Mouse (Mus musculus) hindbrain, postnatal 0 days (tissue): Measurements from ENCODE around the gene Wfdc15a. TPM values are rescaled to one million over a fixed set of nuclear protein-coding genes. Genes with fewer than 3 reads are reported as not detected.

Experiments
- ATAC-seq: fragments of 200-750 bp; cut with Nextera tagmentation; 2 replicates; pipeline ENCODE4 v1.8.0; 2017; ENCODE audit warnings: mild to moderate bottlenecking, moderate TSS enrichment, moderate library complexity
- DNase-seq: peaks from one replicate; pipeline ENCODE4 v3.0.0-alpha.2; 2015; ENCODE audit warnings: low spot score
- H3K27ac ChIP-seq: fragments of 300-500 bp; sonication (generic); 2 replicates; pipeline ENCODE4 v1.5.1; 2014; ENCODE audit warnings: mild to moderate bottlenecking
- H3K27me3 ChIP-seq: fragments of 300-500 bp; sonication (generic); 2 replicates; pipeline ENCODE4 v1.6.1; 2014; ENCODE audit warnings: low read length, mixed read lengths; ENCODE audit not compliant: insufficient read depth
- H3K36me3 ChIP-seq: fragments of 300-500 bp; sonication (generic); 2 replicates; pipeline ENCODE4 v1.6.1; 2014; ENCODE audit warnings: low read length, mixed read lengths; ENCODE audit not compliant: insufficient read depth
- H3K4me1 ChIP-seq: fragments of 300-500 bp; sonication (generic); 2 replicates; pipeline ENCODE4 v1.6.1; 2014; ENCODE audit warnings: antibody characterized with exemption, low read length, mixed read lengths; ENCODE audit not compliant: insufficient read depth
- H3K4me2 ChIP-seq: fragments of 300-500 bp; sonication (generic); 2 replicates; pipeline ENCODE4 v1.6.1; 2014; ENCODE audit warnings: low read depth, mild to moderate bottlenecking, low read length, moderate library complexity, mixed read lengths
- H3K4me3 ChIP-seq: fragments of 300-500 bp; sonication (generic); 2 replicates; pipeline ENCODE4 v1.5.1; 2014; ENCODE audit warnings: low read length
- H3K9ac ChIP-seq: fragments of 300-500 bp; sonication (generic); replicated peaks from 2 replicates; pipeline ENCODE4 v1.6.1; 2014; ENCODE audit warnings: mild to moderate bottlenecking, low read length, moderate library complexity, mixed read lengths
- H3K9me3 ChIP-seq: fragments of 300-500 bp; sonication (generic); 2 replicates; pipeline ENCODE4 v1.6.1; 2016; ENCODE audit warnings: low read length, mixed read lengths
- CTCF ChIP-seq: IDR thresholded peaks from 2 replicates; pipeline ENCODE4 v1.5.1; 2016; ENCODE audit warnings: antibody characterized with exemption, control low read depth, low read depth
- WGBS: fragments of 180-500 bp; shearing (Covaris S2); extraction: QIAGEN DNeasy Blood & Tissue Kit; methylation state at CpG from one replicate; pipeline ENCODE4 v1.1.7; 2014; 5-methylcytosine and 5-hydroxymethylcytosine counted together
- polyA plus RNA-seq: library from polyadenylated mRNA; unstranded; fragments of >200 nt; fragmentation: Nextera tagmentation; extraction: Ambion mirVana; gene quantifications from 2 replicates; pipeline ENCODE4 v1.2.1, GENCODE M21; 2015
- total RNA-seq: library from RNA; depleted of rRNA; stranded (reverse); fragments of >200 nt; gene quantifications from 2 replicates; pipeline ENCODE4 v1.2.3, GENCODE M21; 2014; rRNA removed

Gene Wfdc15a
- total and polyA plus RNA-seq, 2 experiments from 2014 or later = not detected

DNA sequence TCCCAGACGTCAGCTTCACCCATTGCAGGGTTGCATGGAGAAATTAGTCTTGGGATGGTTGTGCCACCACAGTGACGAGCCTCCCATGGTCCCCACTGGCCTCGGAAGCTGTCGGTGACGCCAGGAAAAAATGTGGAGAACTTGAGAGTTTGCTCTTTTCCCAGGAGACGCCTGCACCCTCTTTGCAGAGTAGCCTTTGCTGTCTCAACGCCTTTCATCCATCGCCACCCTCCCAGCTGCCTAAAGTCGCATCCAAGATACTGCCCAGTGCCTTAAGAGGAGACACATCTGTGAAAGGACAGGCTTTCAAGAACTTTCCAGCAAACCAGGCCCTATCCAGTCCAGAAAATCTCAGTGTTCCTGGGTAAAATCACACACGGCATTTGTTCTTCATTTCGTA is 47.6 kb downstream of the Wfdc15a start:
- no peak for TF ChIP-seq CTCF
- no peak overlapping the region for H3K27ac ChIP-seq
- WGBS = 95% methylated on average over 11 of the region's 11 CpGs
- H3K36me3 ChIP-seq = peaks cover 14% of the 10 kb centered on the region; the same call in 1 of the 2 replicates
- no peak overlapping the region for H3K4me3 ChIP-seq
- ATAC-seq (no peak), DNase-seq (no peak)
- H3K27me3 ChIP-seq = no peaks in the 10 kb centered on the region
- no peak overlapping the region for H3K9ac ChIP-seq
- H3K4me2 ChIP-seq = no peak overlapping the region
- H3K4me1 ChIP-seq = no peaks in the 10 kb centered on the region
- H3K9me3 ChIP-seq = no peaks in the 10 kb centered on the region

DNA sequence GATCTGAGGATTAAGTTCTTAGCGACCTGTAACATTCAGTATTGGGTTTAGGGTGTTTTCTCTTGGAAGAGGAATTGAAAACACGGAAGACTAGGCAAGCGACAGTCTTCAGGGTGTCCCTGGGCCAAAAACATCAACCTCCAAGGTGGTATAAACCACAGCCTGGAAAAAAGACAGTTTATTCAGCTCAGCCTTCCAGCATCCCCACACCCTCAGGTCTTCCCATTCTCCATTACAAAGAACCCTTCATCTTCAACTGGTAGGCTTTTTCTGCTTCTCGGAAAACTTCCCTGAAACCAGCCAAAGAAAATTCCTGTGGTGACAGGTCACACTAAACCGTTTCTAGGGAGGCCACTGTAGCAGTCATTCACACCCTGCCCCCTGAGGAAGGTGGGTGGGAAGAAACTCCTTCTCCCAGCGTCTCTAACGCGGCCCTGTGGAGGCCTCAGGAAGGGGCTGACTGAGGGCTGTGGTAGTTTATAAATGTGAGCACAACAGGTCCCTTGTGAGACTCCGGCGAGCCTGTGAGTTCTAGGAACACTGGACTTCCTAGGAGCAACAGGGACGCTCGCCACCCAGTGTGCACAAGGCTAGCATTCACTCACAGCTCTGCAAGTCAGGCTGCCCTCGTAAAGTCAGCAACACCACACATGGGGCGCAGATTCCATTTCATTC is 49.7 kb downstream of the Wfdc15a start:
- TF ChIP-seq CTCF = peak; percentile 8; the same call in 1 of the 2 replicates
- ATAC-seq (peak; percentile 74; the same call in 1 of the 2 replicates), DNase-seq (peak; percentile 33)
- Histone ChIP-seq H3K9me3 (no peaks in the 10 kb centered on the region), H3K4me1 (no peaks in the 10 kb centered on the region), H3K9ac (no peak overlapping the region), H3K27ac (peak overlapping the region; percentile 54; the same call in 1 of the 2 replicates), H3K4me2 (no peak overlapping the region), H3K4me3 (no peak overlapping the region), H3K27me3 (no peaks in the 10 kb centered on the region), H3K36me3 (peaks cover 14% of the 10 kb centered on the region; the same call in 1 of the 2 replicates)
- WGBS = 40% methylated on average over 14 of the region's 14 CpGs

Other genes starting within 250 kb of the Wfdc15a start
- gene Ywhab, start 205.2 kb downstream of the Wfdc15a start, total RNA-seq = 131 and 134 TPM in 2 replicates
- gene Ywhab, start 205.2 kb downstream of the Wfdc15a start, polyA plus RNA-seq = 583 and 590 TPM in 2 replicates
- 1.3 TPM in 1 of 2 replicates, not detected in the other for gene Pabpc1l, start 174.7 kb downstream of the Wfdc15a start, total RNA-seq
- 2.0 and 2.2 TPM in 2 replicates for gene Pabpc1l, start 174.7 kb downstream of the Wfdc15a start, polyA plus RNA-seq
- gene Stk4, start 129.8 kb downstream of the Wfdc15a start, total RNA-seq = 19.7 and 23.9 TPM in 2 replicates
- gene Stk4, start 129.8 kb downstream of the Wfdc15a start, polyA plus RNA-seq = 13.1 and 13.2 TPM in 2 replicates
- 38.9 and 45.8 TPM in 2 replicates for gene Tomm34, start 129.0 kb downstream of the Wfdc15a start, total RNA-seq
- gene Tomm34, start 129.0 kb downstream of the Wfdc15a start, polyA plus RNA-seq = 45.8 and 46.5 TPM in 2 replicates
- 12.7 and 15.8 TPM in 2 replicates for gene Kcns1, start 29.0 kb downstream of the Wfdc15a start, total RNA-seq
- 3.0 and 3.3 TPM in 2 replicates for gene Kcns1, start 29.0 kb downstream of the Wfdc15a start, polyA plus RNA-seq
- gene Wfdc5, start 17.4 kb downstream of the Wfdc15a start, total RNA-seq = not detected in 2 replicates
- not detected in 2 replicates for gene Wfdc5, start 17.4 kb downstream of the Wfdc15a start, polyA plus RNA-seq
- gene Wfdc12, start 9.5 kb downstream of the Wfdc15a start, total RNA-seq = not detected in 2 replicates
- gene Wfdc12, start 9.5 kb downstream of the Wfdc15a start, polyA plus RNA-seq = not detected in 2 replicates
- not detected in 2 replicates for gene Wfdc15b, start 21.5 kb upstream of the Wfdc15a start, total RNA-seq
- gene Wfdc15b, start 21.5 kb upstream of the Wfdc15a start, polyA plus RNA-seq = not detected in 2 replicates
- gene Svs2, start 38.3 kb upstream of the Wfdc15a start, total RNA-seq = not detected in 2 replicates
- not detected in 2 replicates for gene Svs2, start 38.3 kb upstream of the Wfdc15a start, polyA plus RNA-seq
- gene Svs3b, start 56.5 kb upstream of the Wfdc15a start, total RNA-seq = not detected in 2 replicates
- gene Svs3b, start 56.5 kb upstream of the Wfdc15a start, polyA plus RNA-seq = not detected in 2 replicates
- not detected in 2 replicates for gene Svs4, start 78.3 kb upstream of the Wfdc15a start, total RNA-seq
- gene Svs4, start 78.3 kb upstream of the Wfdc15a start, polyA plus RNA-seq = not detected in 2 replicates
- not detected in 2 replicates for gene Svs3a, start 89.1 kb upstream of the Wfdc15a start, total RNA-seq
- not detected in 2 replicates for gene Svs3a, start 89.1 kb upstream of the Wfdc15a start, polyA plus RNA-seq
- gene Svs6, start 116.6 kb upstream of the Wfdc15a start, total RNA-seq = not detected in 2 replicates
- not detected in 2 replicates for gene Svs6, start 116.6 kb upstream of the Wfdc15a start, polyA plus RNA-seq
- gene Svs5, start 132.6 kb upstream of the Wfdc15a start, total RNA-seq = not detected in 2 replicates
- not detected in 2 replicates for gene Svs5, start 132.6 kb upstream of the Wfdc15a start, polyA plus RNA-seq
- gene Slpi, start 189.0 kb upstream of the Wfdc15a start, total RNA-seq = 4.3 TPM in 1 of 2 replicates, not detected in the other
- gene Slpi, start 189.0 kb upstream of the Wfdc15a start, polyA plus RNA-seq = 0.40 and 0.82 TPM in 2 replicates
- 0.22 TPM in 1 of 2 replicates, not detected in the other for gene Rbpjl, start 203.0 kb upstream of the Wfdc15a start, total RNA-seq
- 0.14 and 0.21 TPM in 2 replicates for gene Rbpjl, start 203.0 kb upstream of the Wfdc15a start, polyA plus RNA-seq
- 4.9 and 8.2 TPM in 2 replicates for gene Matn4, start 205.0 kb upstream of the Wfdc15a start, total RNA-seq
- 4.7 and 5.0 TPM in 2 replicates for gene Matn4, start 205.0 kb upstream of the Wfdc15a start, polyA plus RNA-seq
- gene Sdc4, start 243.8 kb upstream of the Wfdc15a start, total RNA-seq = 31.1 and 34.1 TPM in 2 replicates
- gene Sdc4, start 243.8 kb upstream of the Wfdc15a start, polyA plus RNA-seq = 36.7 and 39.5 TPM in 2 replicates